Mouse (Mus musculus): Measurements from ENCODE around the gene Ampd3. TPM values are rescaled to one million over a fixed set of nuclear protein-coding genes. Genes with fewer than 3 reads are reported as not detected.
A peak's percentile ranks its signal among the peaks of the same experiment; 100 is the strongest.

The Ampd3 gene
- total and polyA plus RNA-seq, 3 experiments = 14.8 to 22.3 TPM; not detected in 1

- TF ChIP-seq BHLHE40 (IDR thresholded peaks at IDR 0.05; ENCODE audit: borderline replicate concordance, low read depth, low read length) (no peak), CHD1 (IDR thresholded peaks at IDR 0.05; ENCODE audit: low read depth, low read length) (no peak), RAD21 (IDR thresholded peaks at IDR 0.05; ENCODE audit: low read depth, low read length) (no peak), TAL1 (IDR thresholded peaks at IDR 0.05; ENCODE audit: low read length) (no peak), ZNF384 (IDR thresholded peaks at IDR 0.05; ENCODE audit: low read depth, low read length) (no peak), POLR2A (IDR thresholded peaks at IDR 0.05; ENCODE audit: control insufficient read depth in 1 of 2, insufficient read depth in 1 of 2, low read depth in 1 of 2, low read length in 2 of 2, poor library complexity in 1 of 2) (peak in 1 of 2 experiments; percentile 56; a peak in 2 of 4 replicates), RCOR1 (IDR thresholded peaks at IDR 0.05; ENCODE audit: low read depth, low read length) (no peak), GATA1 (IDR thresholded peaks at IDR 0.05; ENCODE audit: low read depth, low read length) (no peak), KAT2A (conservative IDR thresholded peaks at IDR 0.05; ENCODE audit: low read depth, low read length) (no peak), MXI1 (IDR thresholded peaks at IDR 0.05; ENCODE audit: low read depth, low read length) (no peak), NELFE (IDR thresholded peaks at IDR 0.05; ENCODE audit: low read depth, low read length) (peak; percentile 43; the same call in 1 of the 2 replicates), GABPA (IDR thresholded peaks at IDR 0.05; ENCODE audit: low read depth, low read length) (no peak), ZKSCAN1 (IDR thresholded peaks at IDR 0.05; ENCODE audit: low read depth, low read length) (no peak), ETS1 (IDR thresholded peaks at IDR 0.05; ENCODE audit: low read depth, low read length) (peak; percentile 31; the same call in 1 of the 2 replicates), MYC (IDR thresholded peaks at IDR 0.05; ENCODE audit: low read depth, low read length) (no peak), MAFK (IDR thresholded peaks at IDR 0.05; ENCODE audit: borderline replicate concordance, low read depth, low read length) (no peak), CHD2 (IDR thresholded peaks at IDR 0.05; ENCODE audit: low read length) (no peak), SIN3A (IDR thresholded peaks at IDR 0.05; ENCODE audit: low read length) (peak; percentile 38; the same call in 1 of the 2 replicates), USF1 (IDR thresholded peaks at IDR 0.05; ENCODE audit: low read depth, low read length) (no peak), E2F4 (IDR thresholded peaks at IDR 0.05; ENCODE audit: borderline replicate concordance, low read depth, low read length) (no peak), TBP (IDR thresholded peaks at IDR 0.05; ENCODE audit: low read depth, low read length) (0 out of 2 replicates have a peak, but pooled peaks have one; percentile 33)
Observed at GRCm38 (mm10) chr7:110769094-110769493, 1.1 kb downstream of the Ampd3 start (continued).

GRCm38 (mm10) chr7:110770949-110771348 lies 2.9 kb downstream of the Ampd3 start:
- Histone ChIP-seq H3K9ac (ENCODE audit: control insufficient read depth, low read depth, low read length, poor library complexity, severe bottlenecking) (no peak overlapping the region), H3K9me3 (replicated peaks; ENCODE audit: insufficient read depth, low read length) (no peaks in the 10 kb centered on the region), H3K79me2 (ENCODE audit: control insufficient read depth, insufficient read depth, low read length, poor library complexity) (peaks cover 6% of the 10 kb centered on the region), H3K27me3 (ENCODE audit: control insufficient read depth in 1 of 2, insufficient read depth in 2 of 2, low read length in 2 of 2) (no peaks in the 10 kb centered on the region), H3K4me1 (ENCODE audit: control insufficient read depth in 1 of 2, insufficient read depth in 2 of 2, low read length in 2 of 2) (peaks cover 15 to 40% of the 10 kb centered on the region in 2 experiments), H3K36me3 (ENCODE audit: control insufficient read depth in 1 of 2, insufficient read depth in 2 of 2, low read length in 2 of 2) (peaks cover 0 to 42% of the 10 kb centered on the region in 2 experiments; a peak in 2 of 4 replicates), H3K4me3 (ENCODE audit: control insufficient read depth in 1 of 2, insufficient read depth in 1 of 2, low read depth in 2 of 2, low read length in 2 of 2) (no peak overlapping the region), H3K27ac (ENCODE audit: control insufficient read depth, low read depth, low read length) (peak overlapping the region; percentile 21)
- peak; percentile 62 for DNase-seq (ENCODE audit: low read depth, low spot score)
- TF ChIP-seq SIN3A (IDR thresholded peaks at IDR 0.05; ENCODE audit: low read length) = 0 out of 2 replicates have a peak, but pooled peaks have one; percentile 21
- TF ChIP-seq MAX (IDR thresholded peaks at IDR 0.05; ENCODE audit: low read length) = peak; percentile 18; the same call in 1 of the 2 replicates
- peak; percentile 57 for TF ChIP-seq MXI1 (IDR thresholded peaks at IDR 0.05; ENCODE audit: low read depth, low read length)
- no peak for TF ChIP-seq USF1 (IDR thresholded peaks at IDR 0.05; ENCODE audit: low read depth, low read length)
- no peak for TF ChIP-seq TAL1 (IDR thresholded peaks at IDR 0.05; ENCODE audit: low read length)
- no peak for TF ChIP-seq RAD21 (IDR thresholded peaks at IDR 0.05; ENCODE audit: low read depth, low read length)
- TF ChIP-seq CHD1 (IDR thresholded peaks at IDR 0.05; ENCODE audit: low read depth, low read length) = no peak
- peak; percentile 3; the same call in 1 of the 2 replicates for TF ChIP-seq TCF12 (IDR thresholded peaks at IDR 0.05; ENCODE audit: low read depth, low read length)
- TF ChIP-seq ETS1 (IDR thresholded peaks at IDR 0.05; ENCODE audit: low read depth, low read length) = 0 out of 2 replicates have a peak, but pooled peaks have one; percentile 26
- no peak for TF ChIP-seq CHD2 (IDR thresholded peaks at IDR 0.05; ENCODE audit: low read length)
- no peak for TF ChIP-seq NRF1 (IDR thresholded peaks at IDR 0.05; ENCODE audit: insufficient read depth, low read depth, low read length, poor library complexity, severe bottlenecking)
- TF ChIP-seq POLR2A (IDR thresholded peaks at IDR 0.05; ENCODE audit: control insufficient read depth in 1 of 2, insufficient read depth in 1 of 2, low read depth in 1 of 2, low read length in 2 of 2, poor library complexity in 1 of 2) = no peak
- TF ChIP-seq TBP (IDR thresholded peaks at IDR 0.05; ENCODE audit: low read depth, low read length) = no peak
- TF ChIP-seq ZNF384 (IDR thresholded peaks at IDR 0.05; ENCODE audit: low read depth, low read length) = no peak
- TF ChIP-seq KAT2A (conservative IDR thresholded peaks at IDR 0.05; ENCODE audit: low read depth, low read length) = no peak
- TF ChIP-seq MYB (IDR thresholded peaks at IDR 0.05; ENCODE audit: low read depth, low read length) = 0 out of 2 replicates have a peak, but pooled peaks have one; percentile 12
- no peak for TF ChIP-seq HCFC1 (IDR thresholded peaks at IDR 0.05; ENCODE audit: low read depth, low read length)
- no peak for TF ChIP-seq ZMIZ1 (IDR thresholded peaks at IDR 0.05; ENCODE audit: low read depth, low read length)
- no peak for TF ChIP-seq MYC (IDR thresholded peaks at IDR 0.05; ENCODE audit: low read depth, low read length)
- TF ChIP-seq CTCF (IDR thresholded peaks at IDR 0.05 in 2 of 3, conservative IDR thresholded peaks at IDR 0.05 in 1 of 3; ENCODE audit: control insufficient read depth in 1 of 3, insufficient read depth in 1 of 3, low read depth in 2 of 3, low read length in 3 of 3, poor library complexity in 1 of 3, severe bottlenecking in 1 of 3) = no peak
- no peak for TF ChIP-seq UBTF (IDR thresholded peaks at IDR 0.05; ENCODE audit: borderline replicate concordance, insufficient read depth, low read depth, low read length)
- TF ChIP-seq MAFK (IDR thresholded peaks at IDR 0.05; ENCODE audit: borderline replicate concordance, low read depth, low read length) = no peak
- no peak for TF ChIP-seq NELFE (IDR thresholded peaks at IDR 0.05; ENCODE audit: low read depth, low read length)
- TF ChIP-seq GABPA (IDR thresholded peaks at IDR 0.05; ENCODE audit: low read depth, low read length) = no peak
- no peak for TF ChIP-seq BHLHE40 (IDR thresholded peaks at IDR 0.05; ENCODE audit: borderline replicate concordance, low read depth, low read length)
- no peak for TF ChIP-seq ZKSCAN1 (IDR thresholded peaks at IDR 0.05; ENCODE audit: low read depth, low read length)
- no peak for TF ChIP-seq ZC3H11A (IDR thresholded peaks at IDR 0.05; ENCODE audit: low read depth, low read length)
- TF ChIP-seq RCOR1 (IDR thresholded peaks at IDR 0.05; ENCODE audit: low read depth, low read length) = 0 out of 2 replicates have a peak, but pooled peaks have one; percentile 16
